Mouse (Mus musculus) embryonic facial prominence, embryonic 10.5 days (tissue): Measurements from ENCODE around the gene Igfbp3. TPM values are rescaled to one million over a fixed set of nuclear protein-coding genes. Genes with fewer than 3 reads are reported as not detected.

ENCODE experiments used
- polyA plus RNA-seq: library from polyadenylated mRNA; unstranded; fragments of >200 nt; fragmentation: Nextera tagmentation; extraction: Ambion mirVana; gene quantifications from 2 replicates; pipeline ENCODE4 v1.2.1, GENCODE M21; 2016

Gene Igfbp3
- polyA plus RNA-seq, 1 experiment from 2014 or later = 32.3 TPM

Other genes with a start within 250 kb of the Igfbp3 start
- gene Adcy1, start 150.4 kb downstream of the Igfbp3 start, polyA plus RNA-seq = 0.73 and 1.2 TPM in 2 replicates
- gene Gm11985, start 25.4 kb downstream of the Igfbp3 start, polyA plus RNA-seq = 0.15 TPM in 1 of 2 replicates, not detected in the other
- 0.12 TPM in 1 of 2 replicates, not detected in the other for gene Igfbp1, start 16.1 kb downstream of the Igfbp3 start, polyA plus RNA-seq